Comparison of ENCODE assay signal across 9 mouse cellular contexts in the genomic region with DNA sequence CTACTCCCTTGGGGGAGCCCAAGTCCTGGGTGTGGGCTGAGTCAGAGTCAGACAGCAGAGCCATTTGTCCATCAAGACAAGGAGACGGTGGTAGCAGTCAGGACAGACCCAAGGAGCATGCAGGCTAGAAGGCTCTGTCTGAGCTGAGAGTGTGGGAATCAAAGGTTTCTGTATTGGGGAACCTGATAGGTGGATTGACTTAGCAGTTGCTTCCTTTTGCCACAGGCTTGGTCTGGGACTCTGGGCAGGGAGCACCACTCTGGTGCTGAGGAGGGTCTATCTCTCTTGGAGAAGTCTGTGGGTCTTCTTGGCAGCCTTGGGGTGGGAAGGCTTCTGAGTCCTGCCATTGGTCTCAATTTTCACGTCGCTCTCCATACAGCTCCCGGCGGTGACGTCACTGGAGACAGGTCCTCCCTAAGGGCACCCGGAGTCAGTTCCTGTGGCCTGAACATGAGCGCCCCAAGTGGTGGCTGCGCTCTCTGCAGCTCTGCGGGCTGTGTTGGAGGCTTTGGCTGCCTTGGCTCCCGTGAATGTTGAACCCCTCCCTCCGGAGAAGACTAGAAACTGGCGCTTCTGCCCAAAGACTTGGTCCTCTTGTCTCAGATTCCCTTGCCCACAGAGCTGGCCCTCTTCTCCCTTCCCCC. TPM values are rescaled to one million over a fixed set of nuclear protein-coding genes. Genes with fewer than 3 reads are reported as not detected.
DNase-seq lines count a peak whose midpoint lies in the region; ATAC-seq lines count a peak whose summit lies in the region.
"Had no signal": no experiment of that assay in that cellular context is flagged by ENCODE, and none has a peak within 500 bp of the region (broad histone marks: within the 10 kb centered on the region; RNA-seq: fewer than 3 reads in every experiment).

No protein-coding gene starts in this region.

- peaks cover 4% of the 10 kb centered on the region; the same call in 1 of the 2 replicates for H3K9me3 ChIP-seq in hindbrain, embryonic 16.5 days (ENCODE audit: control insufficient read depth, low read length)

- peak overlapping the region; percentile 24 for H3K4me2 ChIP-seq in hindbrain, embryonic 16.5 days (ENCODE audit: low read length)
- H3K4me2 ChIP-seq: neural tube, embryonic 13.5 days had no signal

- H3K27me3 ChIP-seq in hindbrain, embryonic 16.5 days (replicated peaks; ENCODE audit: control insufficient read depth, insufficient read depth, low read length) = no peaks in the 10 kb centered on the region
- H3K27me3 ChIP-seq: neural tube, embryonic 13.5 days had no signal

- DNase-seq in WW6 (ENCODE audit: low read depth, low spot score) = peak; percentile 49
- DNase-seq in cerebellum, postnatal 25 days = peak; percentile 89 to 94
- DNase-seq in gastrocnemius, adult 8-10 months (ENCODE audit: low spot score in 2 of 2) = peak; percentile 66 to 67
- peak; percentile 62 to 84 for DNase-seq in layer of hippocampus, postnatal 25 days (ENCODE audit: extremely low spot score in 1 of 2, low spot score in 1 of 2)
- peak; percentile 85 for DNase-seq in lung, postnatal 14 days
- peak; percentile 79 for DNase-seq in right cerebral cortex, adult 18-20 months
- DNase-seq in urinary bladder, postnatal 14 days (ENCODE audit: low spot score) = peak; percentile 83

- H3K27ac ChIP-seq in hindbrain, embryonic 16.5 days (ENCODE audit: low read depth, low read length) = no peak overlapping the region
- H3K27ac ChIP-seq: neural tube, embryonic 13.5 days had no signal

- H3K36me3 ChIP-seq in hindbrain, embryonic 16.5 days (ENCODE audit: control insufficient read depth, insufficient read depth, low read length) = no peaks in the 10 kb centered on the region
- H3K36me3 ChIP-seq: neural tube, embryonic 13.5 days had no signal

- ATAC-seq in hindbrain, embryonic 16.5 days = no peak

- no peak overlapping the region for H3K4me3 ChIP-seq in hindbrain, embryonic 16.5 days (ENCODE audit: low read length)
- H3K4me3 ChIP-seq: neural tube, embryonic 13.5 days had no signal

- H3K9ac ChIP-seq in hindbrain, embryonic 16.5 days (ENCODE audit: low read depth, low read length) = no peak overlapping the region
- H3K9ac ChIP-seq: neural tube, embryonic 13.5 days had no signal

- 7% methylated on average over 12 of the region's 13 CpGs for WGBS in hindbrain, embryonic 16.5 days

- H3K4me1 ChIP-seq in hindbrain, embryonic 16.5 days (ENCODE audit: control insufficient read depth, insufficient read depth, low read depth, low read length) = no peaks in the 10 kb centered on the region

RNA-seq across cellular contexts. Expression of gene Krt88, which starts 5.7 kb away (rescaled TPM):
- not detected for total RNA-seq in gastrocnemius, adult 8-10 months (2022)
- not detected in 2 replicates for polyA plus RNA-seq in hindbrain, embryonic 16.5 days (2015; fragmentation: Nextera tagmentation; extraction: Ambion mirVana)
- total RNA-seq in layer of hippocampus, postnatal 25 days (2021) = not detected
- polyA plus RNA-seq: neural tube, embryonic 13.5 days had no signal

RNA-seq across cellular contexts. Expression of gene Krt81, which starts 10.3 kb away (rescaled TPM):
- not detected for total RNA-seq in gastrocnemius, adult 8-10 months (2022)
- polyA plus RNA-seq in hindbrain, embryonic 16.5 days (2015; fragmentation: Nextera tagmentation; extraction: Ambion mirVana) = 0.20 TPM in 1 of 2 replicates, not detected in the other
- total RNA-seq in layer of hippocampus, postnatal 25 days (2021) = not detected
- polyA plus RNA-seq: neural tube, embryonic 13.5 days had no signal

RNA-seq across cellular contexts. Expression of gene Krt87, which starts 14.6 kb away (rescaled TPM):
- total RNA-seq in gastrocnemius, adult 8-10 months (2022) = not detected
- polyA plus RNA-seq in hindbrain, embryonic 16.5 days (2015; fragmentation: Nextera tagmentation; extraction: Ambion mirVana) = 1.0 and 1.2 TPM in 2 replicates
- under 1 TPM; 0.42 to 0.71 TPM for total RNA-seq in layer of hippocampus, postnatal 25 days (2021)

RNA-seq across cellular contexts. Expression of gene Krt86, which starts 20.1 kb away (rescaled TPM):
- total RNA-seq in gastrocnemius, adult 8-10 months (2022) = not detected
- polyA plus RNA-seq in hindbrain, embryonic 16.5 days (2015; fragmentation: Nextera tagmentation; extraction: Ambion mirVana) = 0.10 and 0.12 TPM in 2 replicates
- not detected for total RNA-seq in layer of hippocampus, postnatal 25 days (2021)

RNA-seq across cellular contexts. Expression of gene Krt83, which starts 38.1 kb away (rescaled TPM):
- not detected for total RNA-seq in gastrocnemius, adult 8-10 months (2022)
- polyA plus RNA-seq in hindbrain, embryonic 16.5 days (2015; fragmentation: Nextera tagmentation; extraction: Ambion mirVana) = not detected in 2 replicates
- total RNA-seq in layer of hippocampus, postnatal 25 days (2021) = not detected
- polyA plus RNA-seq: neural tube, embryonic 13.5 days had no signal
